Mouse (Mus musculus): ENCODE data around the gene Vmn2r74.

Vmn2r74 gene

GRCm38 (mm10) chr7:85961529-85961928 is at the start of gene Vmn2r74:
Vmn2r74 (minus strand) TSS chr7:85961629.
- DNase-seq (ENCODE audit: low read depth, low spot score): no peak

DNA sequence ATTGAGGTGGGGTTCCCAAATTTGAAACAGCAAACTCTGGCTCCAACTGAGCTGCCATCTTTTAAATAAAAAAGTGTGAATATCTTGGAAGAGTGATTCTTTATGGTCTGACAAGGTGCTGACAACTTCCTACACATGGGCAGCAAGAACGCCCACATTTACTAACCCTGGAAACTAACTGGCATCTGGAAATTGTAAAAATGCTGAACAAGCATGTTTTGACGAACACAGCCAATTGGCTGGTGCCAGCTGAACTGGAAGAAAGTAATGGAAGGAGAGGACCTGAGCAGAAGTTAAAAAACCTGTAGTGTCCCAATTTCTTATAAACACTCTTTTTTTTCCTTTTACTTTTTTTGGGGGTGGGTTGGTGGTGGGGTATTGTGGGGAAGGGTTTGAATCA is 46.1 kb upstream of the Vmn2r74 start:
- no peak for DNase-seq (ENCODE audit: low read depth, low spot score)

Data from 3T3-L1 (cell line).